Mouse (Mus musculus): ENCODE measurements at regions not wholly inside any gene's neighbourhood (a gene's known extent, or its start where the extent isn't known, plus 50 kb on each side); places are given as distances from the start of the nearest gene placed in this dataset.
"Not testable (repeated sequence)": the region's sequence is repeated elsewhere in the genome, so short reads cannot be mapped to it uniquely, and the experiment has no call there.

GRCm38 (mm10) chr17:6489926-6490564, 60.1 kb downstream of the Dynlt1b start:
- in situ Hi-C loops (cut with MboI, MseI) = loop anchor here (5.0 kb wide), 2 partner anchors 173 to 233 kb away; partner anchors contain the start of genes Dynlt1a and Tmem181a

DNA sequence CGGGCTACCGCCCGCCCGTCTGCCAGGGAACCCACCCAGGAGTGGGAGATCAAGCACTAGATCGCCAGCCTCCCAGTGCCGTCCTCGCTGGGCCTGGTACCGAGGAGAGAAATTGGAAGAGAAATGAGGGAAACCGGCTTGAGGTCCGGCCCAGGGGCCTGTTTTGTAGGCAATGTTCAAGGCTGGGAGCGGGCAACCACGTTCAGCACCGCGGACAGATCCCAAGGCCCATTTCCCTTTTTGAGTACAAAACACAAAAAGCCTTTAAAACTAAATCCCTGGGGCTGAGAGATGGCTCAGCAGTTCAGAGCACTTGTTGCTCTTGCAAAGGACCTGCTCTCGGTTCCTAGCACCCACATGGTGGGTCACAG, 60.6 kb downstream of the Dynlt1b start:
- in situ Hi-C loops (cut with MboI, MseI) = loop anchor here (5.0 kb wide), 1 partner anchor 233 kb away; the partner anchor contains the start of gene Tmem181a

- in situ Hi-C loops (cut with MboI, MseI) = loop anchor here (5.0 kb wide), 1 partner anchor 235 kb away; the partner anchor contains the start of gene Tmem181a
Observed at GRCm38 (mm10) chr17:6492501-6492900, 62.6 kb downstream of the Dynlt1b start.

GRCm38 (mm10) chr17:6492950-6493349, 63.0 kb downstream of the Dynlt1b start:
- in situ Hi-C loops (cut with MboI, MseI) = loop anchor here (5.0 kb wide), 1 partner anchor 236 kb away; the partner anchor contains the start of gene Tmem181a

DNA sequence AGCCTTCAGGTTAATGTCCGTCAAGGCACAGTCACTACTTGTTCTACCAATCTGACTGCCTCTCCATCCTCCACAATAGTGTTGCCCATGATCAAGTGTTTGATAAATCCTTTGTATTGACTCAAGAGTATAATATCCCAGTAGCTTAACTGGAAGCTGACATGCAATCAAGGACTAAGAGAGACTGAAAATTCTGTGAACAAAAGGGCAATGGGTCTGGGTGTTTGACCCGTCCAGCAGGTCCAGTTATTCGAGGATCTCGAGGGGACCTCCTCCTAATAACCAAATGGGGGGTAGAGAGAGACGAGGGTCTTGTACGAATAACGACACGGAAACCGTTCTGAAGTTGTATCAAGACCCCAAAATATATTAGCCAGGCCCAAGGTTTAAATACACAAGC, 66.6 kb downstream of the Dynlt1b start:
- in situ Hi-C loops (cut with MboI, MseI) = not testable (repeated sequence)

DNA sequence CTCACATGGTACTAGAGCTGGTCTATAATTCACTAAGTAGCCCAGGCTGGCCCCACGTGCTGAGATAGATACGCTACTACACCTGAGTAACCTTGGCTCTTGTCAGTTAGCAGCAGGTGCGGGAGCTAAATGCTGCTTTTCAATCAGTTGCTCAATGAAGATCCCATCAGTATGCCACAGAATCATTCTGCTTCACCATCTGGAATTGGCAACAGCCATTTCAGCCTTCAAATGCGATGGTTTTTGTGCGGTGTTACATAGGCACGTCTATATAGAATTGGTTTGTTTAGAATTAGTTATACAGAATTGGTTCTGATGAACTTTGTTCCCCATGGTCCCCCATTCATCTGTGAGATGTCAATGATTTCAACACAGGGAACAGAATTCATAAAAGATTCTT, 72.8 kb downstream of the Dynlt1b start:
- in situ Hi-C loops (cut with MboI, MseI) = not testable (repeated sequence)

DNA sequence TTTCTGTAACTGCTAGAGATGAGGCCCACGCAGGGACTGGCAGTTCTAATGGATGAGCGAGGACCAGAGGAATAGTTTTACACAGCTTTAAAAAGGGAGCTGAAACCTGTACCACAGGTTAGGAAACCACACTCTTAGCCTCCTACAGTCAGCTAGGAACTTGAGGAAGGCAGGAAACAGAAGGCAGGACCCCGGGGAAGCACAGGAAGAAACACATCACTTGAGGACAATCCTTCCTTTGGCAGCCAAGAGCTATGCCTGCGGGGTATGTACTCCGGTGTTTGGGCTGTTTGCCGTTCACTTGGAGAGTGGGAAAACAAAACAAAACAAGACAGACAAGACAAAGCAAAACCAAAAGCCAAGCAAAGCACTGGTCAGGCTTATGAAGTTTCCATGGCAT, 76.0 kb downstream of the Dynlt1b start:
- in situ Hi-C loops (cut with MboI, MseI) = not testable (repeated sequence)

GRCm38 (mm10) chr17:6515128-6515527, 85.2 kb downstream of the Dynlt1b start:
- in situ Hi-C loops (cut with MboI, MseI) = loop anchor here (5.0 kb wide), 1 partner anchor 163 kb away; no protein-coding TSS in a partner anchor

DNA sequence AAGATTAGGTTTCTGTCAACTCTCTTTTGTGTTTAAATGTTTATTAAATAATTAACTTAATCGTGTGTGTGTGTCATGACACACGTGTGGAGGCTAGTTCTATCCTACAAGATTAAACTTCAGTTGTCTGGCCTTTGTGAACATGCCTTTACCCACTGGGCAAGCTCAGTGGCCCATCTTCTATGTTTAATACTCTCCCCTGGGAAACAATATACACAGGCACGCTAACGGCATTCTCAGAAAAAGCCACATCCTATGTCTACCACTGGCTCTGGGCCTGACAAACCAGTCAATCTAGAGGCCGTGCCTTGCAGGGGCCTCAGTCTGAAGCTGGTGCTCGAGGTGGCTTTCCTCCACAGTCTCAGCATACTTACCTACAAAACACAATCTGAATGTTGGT, 82.4 kb upstream of the Dynlt1c start:
- in situ Hi-C loops (cut with MboI, MseI) = loop anchor here (5.0 kb wide), 1 partner anchor 167 kb away; no protein-coding TSS in a partner anchor

DNA sequence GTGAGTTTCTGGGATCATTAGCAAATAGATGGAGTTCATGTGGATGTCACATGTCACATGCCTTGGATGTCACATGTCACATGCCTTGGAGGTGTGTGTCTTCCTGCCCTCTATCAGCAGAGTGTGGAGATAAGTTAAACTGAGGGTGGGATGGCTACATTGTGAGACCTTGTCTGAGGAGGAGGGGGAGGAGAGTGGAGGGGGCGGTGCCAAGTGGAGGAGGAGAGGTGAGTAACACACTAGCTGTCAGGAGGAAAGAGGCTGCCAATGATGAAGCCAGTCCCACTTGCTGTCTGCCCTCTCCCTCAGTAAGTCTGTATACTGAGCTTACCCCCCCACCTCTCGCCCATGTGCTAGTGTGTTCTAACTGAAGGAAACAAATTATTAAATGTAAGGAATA, 81.5 kb upstream of the Dynlt1c start:
- in situ Hi-C loops (cut with MboI, MseI) = loop anchor here (10.0 kb wide), 1 partner anchor 305 kb away; no protein-coding TSS in a partner anchor

DNA sequence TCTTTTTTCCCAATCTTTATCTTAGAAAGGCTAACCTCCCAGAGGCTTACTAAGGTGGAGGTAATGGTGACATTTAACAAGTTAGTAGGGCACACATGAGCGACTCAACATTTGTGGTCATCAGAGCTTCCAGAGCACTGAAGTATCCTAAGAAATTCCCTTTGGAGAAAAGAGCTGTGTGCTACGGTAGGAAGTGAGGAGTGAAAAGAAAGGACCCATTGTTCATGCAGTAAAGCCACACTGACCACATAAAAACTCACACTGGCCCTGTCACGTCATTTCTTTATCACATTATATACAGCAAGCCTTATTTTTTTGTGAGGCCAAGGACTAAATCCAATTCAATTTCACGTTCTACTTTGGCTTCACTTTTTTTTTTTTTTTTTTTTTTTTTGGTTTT, 80.7 kb upstream of the Dynlt1c start:
- in situ Hi-C loops (cut with MboI, MseI) = loop anchor here (10.0 kb wide), 1 partner anchor 306 kb away; no protein-coding TSS in a partner anchor

GRCm38 (mm10) chr17:6522185-6522584, 79.3 kb upstream of the Dynlt1c start:
- in situ Hi-C loops (cut with MboI, MseI) = loop anchor here (10.0 kb wide), 1 partner anchor 307 kb away; no protein-coding TSS in a partner anchor

GRCm38 (mm10) chr17:6538723-6539122, 62.7 kb upstream of the Dynlt1c start:
- in situ Hi-C loops (cut with MboI, MseI) = loop anchor here (5.0 kb wide), 1 partner anchor 174 kb away; no protein-coding TSS in a partner anchor

- in situ Hi-C loops (cut with MboI, MseI) = not testable (repeated sequence)
Observed at GRCm38 (mm10) chr17:6547064-6547760, 54.3 kb upstream of the Dynlt1c start.

DNA sequence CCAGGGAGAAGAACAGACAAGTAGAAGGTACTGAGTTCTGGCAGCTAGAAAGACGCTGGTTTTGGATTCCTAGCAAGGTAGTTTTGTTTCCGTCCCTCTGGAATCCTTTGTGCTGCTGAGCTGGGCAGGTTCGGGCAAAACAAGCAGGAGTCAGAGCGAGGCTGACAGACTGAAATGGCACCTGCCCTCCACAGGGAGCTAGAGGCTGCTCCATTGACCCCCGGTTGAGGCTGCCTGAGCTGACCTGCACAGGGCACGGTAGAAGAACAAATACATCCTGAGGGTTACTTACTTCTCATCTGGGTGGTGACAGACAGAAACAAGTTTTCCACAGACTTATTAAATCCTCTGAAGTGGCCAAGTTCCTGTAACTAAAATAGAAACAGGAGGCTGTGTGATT, 53.5 kb upstream of the Dynlt1c start:
- in situ Hi-C loops (cut with MboI, MseI) = not testable (repeated sequence)
